Mouse (Mus musculus): ENCODE measurements around the gene Mast4.

- no peak for TF ChIP-seq CTCF (IDR thresholded peaks at IDR 0.05; ENCODE audit: low read depth, low read length)
- no peak for TF ChIP-seq POLR2A (IDR thresholded peaks at IDR 0.05; ENCODE audit: borderline replicate concordance, low read depth, low read length)
Observed at GRCm38 (mm10) chr13:103336237-103336636, 1.9 kb upstream of the Mast4 start.
